ENCODE assay signal across 9 mouse cellular contexts in the genomic region with DNA sequence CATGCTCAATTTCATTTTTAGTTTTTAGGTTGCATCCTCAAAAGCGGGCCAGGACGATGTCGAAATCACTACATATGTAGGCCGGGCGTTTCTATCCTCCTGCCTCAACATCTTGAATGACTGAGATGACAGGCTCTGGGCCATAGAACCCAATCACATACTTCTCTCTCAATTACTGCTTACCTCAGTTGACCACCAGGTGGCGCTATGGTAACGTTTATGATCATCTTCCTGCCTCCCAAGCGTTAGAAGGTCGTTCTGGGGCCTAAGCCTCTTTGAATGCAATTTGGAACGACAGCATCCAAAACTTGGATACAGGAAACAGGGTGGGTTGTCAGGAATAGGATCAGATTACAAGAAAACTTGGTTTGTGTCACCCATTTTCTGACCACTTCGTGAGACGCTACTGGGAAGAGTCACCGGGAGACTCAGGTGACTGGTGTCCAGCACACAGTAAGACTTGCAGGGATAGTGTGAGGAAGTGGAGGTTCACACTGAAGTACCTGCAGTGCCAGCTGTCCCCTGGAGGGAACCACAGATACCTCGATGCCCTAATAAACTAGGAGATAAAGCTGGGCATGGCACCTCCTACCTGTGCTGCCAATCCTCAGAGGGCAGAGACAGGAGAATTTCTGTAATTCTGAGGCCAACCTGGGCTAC. TPM values are rescaled to one million over a fixed set of nuclear protein-coding genes. Genes with fewer than 3 reads are reported as not detected.
DNase-seq lines count a peak whose midpoint lies in the region; ATAC-seq and TF ChIP-seq lines count a peak whose summit lies in the region.
"Had no signal": no experiment of that assay in that cellular context is flagged by ENCODE, and none has a peak within 500 bp of the region (broad histone marks: within the 10 kb centered on the region; RNA-seq: fewer than 3 reads in every experiment).

No protein-coding gene starts in this region.

- ATAC-seq in embryonic facial prominence, embryonic 13.5 days (ENCODE audit: insufficient number of reproducible peaks, insufficient read depth, low FRiP score, low TSS enrichment, low read depth), result peak; percentile 45; the same call in 1 of the 2 replicates
- 0 out of 2 replicates have a peak, but pooled peaks have one; percentile 18 for ATAC-seq in heart, embryonic 11.5 days (replicated peaks; ENCODE audit: insufficient number of reproducible peaks, low FRiP score, low TSS enrichment)
- peak; percentile 46; the same call in 1 of the 2 replicates for ATAC-seq in kidney, embryonic 16.5 days (ENCODE audit: low FRiP score, low TSS enrichment)
- ATAC-seq in liver, embryonic 12.5 days, result peak; percentile 51
- ATAC-seq in neural tube, embryonic 11.5 days (ENCODE audit: insufficient read depth, low FRiP score, low TSS enrichment), result 0 out of 2 replicates have a peak, but pooled peaks have one; percentile 51

- H3K27ac ChIP-seq in CH12.LX (ENCODE audit: insufficient read depth, low read depth), result no peak overlapping the region
- no peak overlapping the region for H3K27ac ChIP-seq in embryonic facial prominence, embryonic 13.5 days
- H3K27ac ChIP-seq in heart, embryonic 11.5 days (ENCODE audit: low read depth, low read length), result no peak overlapping the region
- H3K27ac ChIP-seq in kidney, embryonic 16.5 days (ENCODE audit: low read length), result no peak overlapping the region
- H3K27ac ChIP-seq in liver, embryonic 12.5 days, result no peak overlapping the region
- H3K27ac ChIP-seq in neural tube, embryonic 11.5 days (ENCODE audit: low read depth, low read length), result no peak overlapping the region

- H3K27me3 ChIP-seq in CH12.LX (replicated peaks), result no peaks in the 10 kb centered on the region
- no peaks in the 10 kb centered on the region for H3K27me3 ChIP-seq in embryonic facial prominence, embryonic 13.5 days
- H3K27me3 ChIP-seq in heart, embryonic 11.5 days (ENCODE audit: control insufficient read depth, insufficient read depth, low read length), result no peaks in the 10 kb centered on the region
- H3K27me3 ChIP-seq in kidney, embryonic 16.5 days (ENCODE audit: insufficient read depth, low read length), result no peaks in the 10 kb centered on the region
- H3K27me3 ChIP-seq in liver, embryonic 12.5 days (replicated peaks), result peaks cover 12% of the 10 kb centered on the region
- H3K27me3 ChIP-seq in neural tube, embryonic 11.5 days (ENCODE audit: control insufficient read depth, insufficient read depth, low read length), result no peaks in the 10 kb centered on the region

- TF ChIP-seq EP300 in CH12.LX (IDR thresholded peaks at IDR 0.05; ENCODE audit: low read length), result no peak

- H3K36me3 ChIP-seq in CH12.LX (replicated peaks in 1 of 2; ENCODE audit: control insufficient read depth in 1 of 2, insufficient read depth in 1 of 2, low read length in 1 of 2), result no peaks in the 10 kb centered on the region
- H3K36me3 ChIP-seq in embryonic facial prominence, embryonic 13.5 days, result no peaks in the 10 kb centered on the region
- no peaks in the 10 kb centered on the region; the same call in 1 of the 2 replicates for H3K36me3 ChIP-seq in heart, embryonic 11.5 days (ENCODE audit: control insufficient read depth, insufficient read depth, low read length)
- no peaks in the 10 kb centered on the region for H3K36me3 ChIP-seq in kidney, embryonic 16.5 days (ENCODE audit: insufficient read depth, low read length)
- H3K36me3 ChIP-seq in liver, embryonic 12.5 days, result no peaks in the 10 kb centered on the region
- H3K36me3 ChIP-seq in neural tube, embryonic 11.5 days (ENCODE audit: control insufficient read depth, insufficient read depth, low read length), result no peaks in the 10 kb centered on the region

- in situ Hi-C loops in CH12.LX (cut with MboI; ENCODE audit: low pct_ligation_motif_present, low pct_unique_long_range_greater_than_20kb, low sequenced_read_pairs), result no loop called here

- peak; percentile 85 for TF ChIP-seq RAD21 in CH12.LX (IDR thresholded peaks at IDR 0.05; ENCODE audit: low read depth, low read length)

- TF ChIP-seq POLR2A in CH12.LX (IDR thresholded peaks at IDR 0.05; ENCODE audit: low read depth, low read length), result no peak

- H3K9me3 ChIP-seq in CH12.LX (replicated peaks; ENCODE audit: low read length), result no peaks in the 10 kb centered on the region
- no peaks in the 10 kb centered on the region for H3K9me3 ChIP-seq in embryonic facial prominence, embryonic 13.5 days
- H3K9me3 ChIP-seq in heart, embryonic 11.5 days (replicated peaks; ENCODE audit: control insufficient read depth, low read length), result no peaks in the 10 kb centered on the region; the same call in 1 of the 2 replicates
- no peaks in the 10 kb centered on the region for H3K9me3 ChIP-seq in kidney, embryonic 16.5 days (ENCODE audit: low read length)
- no peaks in the 10 kb centered on the region for H3K9me3 ChIP-seq in liver, embryonic 12.5 days (replicated peaks)
- no peaks in the 10 kb centered on the region for H3K9me3 ChIP-seq in neural tube, embryonic 11.5 days (ENCODE audit: control insufficient read depth, low read length)

- DNase-seq in CH12.LX (ENCODE audit: extremely low read depth), result peak; percentile 93
- DNase-seq in adrenal gland, postnatal 4 days (ENCODE audit: low spot score in 2 of 2), result peak; percentile 66 to 74
- DNase-seq in neural tube, embryonic 11.5 days (ENCODE audit: low spot score), result peak; percentile 86
- DNase-seq in testis, postnatal 10 days (ENCODE audit: low spot score), result peak; percentile 91

- TF ChIP-seq CTCF in CH12.LX (conservative IDR thresholded peaks at IDR 0.05 in 1 of 2, IDR thresholded peaks at IDR 0.05 in 1 of 2; ENCODE audit: low read depth in 2 of 2, low read length in 2 of 2), result peak; percentile 83 to 96

- peaks cover 5 to 17% of the 10 kb centered on the region in 2 experiments; a peak in 3 of 4 replicates for H3K4me1 ChIP-seq in CH12.LX (ENCODE audit: control insufficient read depth in 1 of 2, insufficient read depth in 2 of 2)
- H3K4me1 ChIP-seq in embryonic facial prominence, embryonic 13.5 days, result 0 out of 2 replicates have a peak, but pooled peaks cover 3% of the 10 kb centered on the region
- no peaks in the 10 kb centered on the region for H3K4me1 ChIP-seq in heart, embryonic 11.5 days (ENCODE audit: control insufficient read depth, insufficient read depth, low read length)
- no peaks in the 10 kb centered on the region for H3K4me1 ChIP-seq in kidney, embryonic 16.5 days (ENCODE audit: insufficient read depth, low read length)
- no peaks in the 10 kb centered on the region for H3K4me1 ChIP-seq in liver, embryonic 12.5 days
- H3K4me1 ChIP-seq in neural tube, embryonic 11.5 days (ENCODE audit: control insufficient read depth, insufficient read depth, low read length), result no peaks in the 10 kb centered on the region

- WGBS in embryonic facial prominence, embryonic 13.5 days, result 17% methylated on average over 14 of the region's 14 CpGs
- 17% methylated on average over 14 of the region's 14 CpGs for WGBS in heart, embryonic 11.5 days (ENCODE audit: insufficient replicate concordance)
- WGBS in kidney, embryonic 16.5 days, result 18% methylated on average over 14 of the region's 14 CpGs
- WGBS in liver, embryonic 12.5 days (ENCODE audit: insufficient replicate concordance), result 18% methylated on average over 14 of the region's 14 CpGs
- WGBS in neural tube, embryonic 11.5 days, result 18% methylated on average over 14 of the region's 14 CpGs

- dilution Hi-C loops in CH12.LX (cut with MboI; ENCODE audit: extremely low pct_ligation_motif_present, extremely low pct_unique_long_range_greater_than_20kb, low sequenced_read_pairs), result no loop called here

- H3K9ac ChIP-seq in CH12.LX (ENCODE audit: insufficient read depth, low read depth), result no peak overlapping the region
- no peak overlapping the region for H3K9ac ChIP-seq in embryonic facial prominence, embryonic 13.5 days
- H3K9ac ChIP-seq in heart, embryonic 11.5 days (ENCODE audit: low read depth, low read length), result no peak overlapping the region
- H3K9ac ChIP-seq in kidney, embryonic 16.5 days (replicated peaks; ENCODE audit: low read length), result no peak overlapping the region
- H3K9ac ChIP-seq in liver, embryonic 12.5 days, result no peak overlapping the region
- H3K9ac ChIP-seq in neural tube, embryonic 11.5 days (ENCODE audit: low read length), result no peak overlapping the region

- H3K4me3 ChIP-seq in CH12.LX (replicated peaks in 1 of 3; ENCODE audit: low read depth in 2 of 3, low read length in 2 of 3, poor library complexity in 1 of 3), result no peak overlapping the region
- no peak overlapping the region for H3K4me3 ChIP-seq in embryonic facial prominence, embryonic 13.5 days
- H3K4me3 ChIP-seq in heart, embryonic 11.5 days (ENCODE audit: low read depth, low read length), result no peak overlapping the region
- no peak overlapping the region for H3K4me3 ChIP-seq in kidney, embryonic 16.5 days (ENCODE audit: low read length)
- H3K4me3 ChIP-seq in liver, embryonic 12.5 days, result no peak overlapping the region
- no peak overlapping the region for H3K4me3 ChIP-seq in neural tube, embryonic 11.5 days (ENCODE audit: low read depth, low read length)

- no peaks in the 10 kb centered on the region for H3K79me2 ChIP-seq in CH12.LX (replicated peaks; ENCODE audit: control insufficient read depth, extremely low read depth, insufficient read depth, poor library complexity, severe bottlenecking)

- no peak overlapping the region for H3K4me2 ChIP-seq in CH12.LX (ENCODE audit: insufficient read depth, low read depth, poor library complexity, severe bottlenecking)
- no peak overlapping the region for H3K4me2 ChIP-seq in embryonic facial prominence, embryonic 13.5 days
- H3K4me2 ChIP-seq in heart, embryonic 11.5 days, result no peak overlapping the region
- H3K4me2 ChIP-seq in kidney, embryonic 16.5 days (replicated peaks; ENCODE audit: low read depth, low read length), result no peak overlapping the region
- H3K4me2 ChIP-seq in liver, embryonic 12.5 days, result no peak overlapping the region
- no peak overlapping the region for H3K4me2 ChIP-seq in neural tube, embryonic 11.5 days (ENCODE audit: low read depth)

RNA-seq across cellular contexts. Expression of a gene that starts 8.2 kb away (rescaled TPM):
- 312 and 326 TPM in 2 replicates for total RNA-seq in CH12.LX (2012; rRNA removed)
- total RNA-seq in CH12.LX (2014; rRNA removed), result 277 and 294 TPM in 2 replicates
- polyA plus RNA-seq in CH12.LX (2012; ENCODE audit: insufficient read length, low read depth), result 623 and 775 TPM in 2 replicates
- 100 to 1,000 TPM; 330 to 344 TPM for total RNA-seq in adrenal gland, postnatal 4 days (2021)
- 104 and 111 TPM in 2 replicates for polyA plus RNA-seq in embryonic facial prominence, embryonic 13.5 days (2015; fragmentation: Nextera tagmentation; extraction: Ambion mirVana)
- polyA plus RNA-seq in heart, embryonic 11.5 days (2014; fragmentation: Nextera tagmentation; extraction: Ambion mirVana), result 150 and 156 TPM in 2 replicates
- 145 and 154 TPM in 2 replicates for polyA plus RNA-seq in kidney, embryonic 16.5 days (2015; fragmentation: Nextera tagmentation; extraction: Ambion mirVana)
- polyA plus RNA-seq in liver, embryonic 12.5 days (2016; fragmentation: Nextera tagmentation; extraction: Ambion mirVana), result 91.2 and 94.4 TPM in 2 replicates
- polyA plus RNA-seq in neural tube, embryonic 11.5 days (2014; fragmentation: Nextera tagmentation; extraction: Ambion mirVana), result 257 and 263 TPM in 2 replicates

RNA-seq across cellular contexts. Expression of a gene that starts 12.4 kb away (rescaled TPM):
- 0.21 and 0.38 TPM in 2 replicates for total RNA-seq in CH12.LX (2012; rRNA removed)
- total RNA-seq in CH12.LX (2014; rRNA removed), result not detected in 2 replicates
- 0.09 TPM in 1 of 2 replicates, not detected in the other for polyA plus RNA-seq in CH12.LX (2012; ENCODE audit: insufficient read length, low read depth)
- 10 to 100 TPM; 40.7 to 42.6 TPM for total RNA-seq in adrenal gland, postnatal 4 days (2021)
- 10.5 and 10.9 TPM in 2 replicates for polyA plus RNA-seq in embryonic facial prominence, embryonic 13.5 days (2015; fragmentation: Nextera tagmentation; extraction: Ambion mirVana)
- 1.5 and 2.0 TPM in 2 replicates for polyA plus RNA-seq in heart, embryonic 11.5 days (2014; fragmentation: Nextera tagmentation; extraction: Ambion mirVana)
- polyA plus RNA-seq in kidney, embryonic 16.5 days (2015; fragmentation: Nextera tagmentation; extraction: Ambion mirVana), result 7.4 and 7.5 TPM in 2 replicates
- 0.41 and 0.75 TPM in 2 replicates for polyA plus RNA-seq in liver, embryonic 12.5 days (2016; fragmentation: Nextera tagmentation; extraction: Ambion mirVana)
- 9.4 and 10.5 TPM in 2 replicates for polyA plus RNA-seq in neural tube, embryonic 11.5 days (2014; fragmentation: Nextera tagmentation; extraction: Ambion mirVana)

RNA-seq across cellular contexts. Expression of a gene that starts 25.8 kb away (rescaled TPM):
- total RNA-seq in CH12.LX (2012; rRNA removed) (7.0 and 7.5 TPM in 2 replicates), CH12.LX (2014; rRNA removed) (2.7 and 3.8 TPM in 2 replicates)
- 31.1 and 33.3 TPM in 2 replicates for polyA plus RNA-seq in CH12.LX (2012; ENCODE audit: insufficient read length, low read depth)
- 1 to 10 TPM; 1.7 to 2.0 TPM for total RNA-seq in adrenal gland, postnatal 4 days (2021)
- 1.2 TPM in 2 replicates for polyA plus RNA-seq in embryonic facial prominence, embryonic 13.5 days (2015; fragmentation: Nextera tagmentation; extraction: Ambion mirVana)
- polyA plus RNA-seq in heart, embryonic 11.5 days (2014; fragmentation: Nextera tagmentation; extraction: Ambion mirVana), result 0.19 and 0.34 TPM in 2 replicates
- polyA plus RNA-seq in kidney, embryonic 16.5 days (2015; fragmentation: Nextera tagmentation; extraction: Ambion mirVana), result 1.9 and 2.6 TPM in 2 replicates
- polyA plus RNA-seq in liver, embryonic 12.5 days (2016; fragmentation: Nextera tagmentation; extraction: Ambion mirVana), result 0.86 and 1.5 TPM in 2 replicates
- polyA plus RNA-seq in neural tube, embryonic 11.5 days (2014; fragmentation: Nextera tagmentation; extraction: Ambion mirVana), result 0.41 and 0.76 TPM in 2 replicates

RNA-seq across cellular contexts. Expression of a gene that starts 27.4 kb away (rescaled TPM):
- 0.13 TPM in 2 replicates for total RNA-seq in CH12.LX (2012; rRNA removed)
- not detected in 2 replicates for total RNA-seq in CH12.LX (2014; rRNA removed)
- 0.07 and 0.08 TPM in 2 replicates for polyA plus RNA-seq in CH12.LX (2012; ENCODE audit: insufficient read length, low read depth)
- 1 to 10 TPM; 7.3 to 7.8 TPM for total RNA-seq in adrenal gland, postnatal 4 days (2021)
- 1.2 and 1.7 TPM in 2 replicates for polyA plus RNA-seq in embryonic facial prominence, embryonic 13.5 days (2015; fragmentation: Nextera tagmentation; extraction: Ambion mirVana)
- polyA plus RNA-seq in heart, embryonic 11.5 days (2014; fragmentation: Nextera tagmentation; extraction: Ambion mirVana), result 0.18 and 0.46 TPM in 2 replicates
- polyA plus RNA-seq in kidney, embryonic 16.5 days (2015; fragmentation: Nextera tagmentation; extraction: Ambion mirVana), result 0.62 and 0.65 TPM in 2 replicates
- 0.05 and 0.08 TPM in 2 replicates for polyA plus RNA-seq in liver, embryonic 12.5 days (2016; fragmentation: Nextera tagmentation; extraction: Ambion mirVana)
- polyA plus RNA-seq in neural tube, embryonic 11.5 days (2014; fragmentation: Nextera tagmentation; extraction: Ambion mirVana), result 15.6 and 18.0 TPM in 2 replicates
- polyA plus RNA-seq: gonadal fat pad, adult 2 months had no signal

RNA-seq across cellular contexts. Expression of a gene that starts 40.5 kb away (rescaled TPM):
- total RNA-seq in CH12.LX (2012; rRNA removed) (0.25 TPM in 1 of 2 replicates, not detected in the other), CH12.LX (2014; rRNA removed) (not detected in 2 replicates)
- polyA plus RNA-seq in CH12.LX (2012; ENCODE audit: insufficient read length, low read depth), result 2.4 and 2.5 TPM in 2 replicates
- total RNA-seq in adrenal gland, postnatal 4 days (2021), result 1 to 10 TPM; 2.4 to 4.0 TPM
- 19.9 and 32.0 TPM in 2 replicates for polyA plus RNA-seq in embryonic facial prominence, embryonic 13.5 days (2015; fragmentation: Nextera tagmentation; extraction: Ambion mirVana)
- 3.5 and 4.2 TPM in 2 replicates for polyA plus RNA-seq in heart, embryonic 11.5 days (2014; fragmentation: Nextera tagmentation; extraction: Ambion mirVana)
- polyA plus RNA-seq in kidney, embryonic 16.5 days (2015; fragmentation: Nextera tagmentation; extraction: Ambion mirVana), result 7.7 and 10.5 TPM in 2 replicates
- polyA plus RNA-seq in liver, embryonic 12.5 days (2016; fragmentation: Nextera tagmentation; extraction: Ambion mirVana), result 0.80 and 1.7 TPM in 2 replicates
- 7.0 and 7.2 TPM in 2 replicates for polyA plus RNA-seq in neural tube, embryonic 11.5 days (2014; fragmentation: Nextera tagmentation; extraction: Ambion mirVana)
